Mouse (Mus musculus) small intestine, adult 2 months (tissue): Measurements from ENCODE around the gene Rdh7. TPM values are rescaled to one million over a fixed set of nuclear protein-coding genes. Genes with fewer than 3 reads are reported as not detected.

ENCODE experiments used
- H3K27ac ChIP-seq: fragments of 200-500 bp; 2 replicates; pipeline ENCODE4 v1.5.1; 2012; ENCODE audit warnings: low read depth, low read length, control low read depth, inconsistent platforms; ENCODE audit not compliant: insufficient read depth
- H3K27me3 ChIP-seq: fragments of 200-500 bp; 2 replicates; pipeline ENCODE4 v1.6.1; 2012; ENCODE audit warnings: mild to moderate bottlenecking, moderate library complexity, low read length, inconsistent platforms; ENCODE audit not compliant: control insufficient read depth, insufficient read depth
- H3K36me3 ChIP-seq: fragments of 200-500 bp; 2 replicates; pipeline ENCODE4 v1.6.1; 2012; ENCODE audit warnings: mild to moderate bottlenecking, low read length, control low read depth, inconsistent platforms; ENCODE audit not compliant: control insufficient read depth, insufficient read depth
- H3K4me1 ChIP-seq: fragments of 200-500 bp; 2 replicates; pipeline ENCODE4 v1.6.1; 2012; ENCODE audit warnings: low read length, inconsistent platforms, mixed read lengths; ENCODE audit not compliant: control insufficient read depth, insufficient read depth, insufficient read length
- H3K4me3 ChIP-seq: fragments of 200-500 bp; 2 replicates; pipeline ENCODE4 v1.5.1; 2012; ENCODE audit warnings: low read depth, mild to moderate bottlenecking, control low read depth, inconsistent platforms, low read length, moderate library complexity
- CTCF ChIP-seq: fragments of 200-500 bp; IDR thresholded peaks from 2 replicates; pipeline ENCODE4 v1.5.1; 2012; ENCODE audit warnings: low read depth, mild to moderate bottlenecking, control low read depth, inconsistent platforms, low read length, moderate library complexity, mixed read lengths; ENCODE audit not compliant: insufficient replicate concordance, insufficient read length; ENCODE audit errors: extremely low read depth
- POLR2A ChIP-seq: fragments of 200-500 bp; IDR thresholded peaks from 2 replicates; pipeline ENCODE4 v1.6.1; 2012; ENCODE audit warnings: low read depth, mild to moderate bottlenecking, control low read depth, inconsistent platforms, low read length, moderate library complexity
- WGBS: fragments of 180-500 bp; shearing (Covaris S2); methylation state at CpG from one replicate; pipeline ENCODE4 v1.1.7; 2018; 5-methylcytosine and 5-hydroxymethylcytosine counted together
- polyA plus RNA-seq: library from polyadenylated mRNA; depleted of rRNA; stranded (reverse); fragments of >200 nt; gene quantifications from 2 replicates; pipeline ENCODE4 v1.2.3, GENCODE M21; 2012

Gene Rdh7
- polyA plus RNA-seq, 1 experiment: 73.0 TPM

DNA sequence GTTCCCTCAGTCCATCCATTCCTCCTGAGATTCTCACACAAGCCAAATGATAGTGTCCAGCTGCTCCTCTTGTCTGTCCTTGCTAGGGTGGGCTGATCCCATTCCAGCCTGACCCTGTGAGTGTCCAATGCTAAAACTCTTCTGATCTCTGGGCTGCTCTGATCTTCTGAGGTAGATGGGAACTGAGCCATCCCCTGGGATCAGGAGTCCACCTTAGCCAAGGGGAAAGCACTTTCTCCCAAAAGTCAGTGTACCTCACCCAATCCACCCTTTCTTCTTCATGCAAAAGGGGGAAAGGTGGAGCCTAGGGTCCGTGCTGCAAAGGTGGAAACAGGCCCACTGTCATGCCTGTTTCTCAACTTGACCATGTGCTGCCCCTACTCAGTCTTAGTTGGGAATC, 2.9 kb upstream of the Rdh7 start:
- 100% methylated on average over 1 of the region's 1 CpGs for WGBS
- Histone ChIP-seq H3K27me3 (no peaks in the 10 kb centered on the region), H3K4me3 (no peak overlapping the region), H3K4me1 (peaks cover 39% of the 10 kb centered on the region), H3K36me3 (no peaks in the 10 kb centered on the region), H3K27ac (no peak overlapping the region)
- no peak for TF ChIP-seq POLR2A
- TF ChIP-seq CTCF: no peak

DNA sequence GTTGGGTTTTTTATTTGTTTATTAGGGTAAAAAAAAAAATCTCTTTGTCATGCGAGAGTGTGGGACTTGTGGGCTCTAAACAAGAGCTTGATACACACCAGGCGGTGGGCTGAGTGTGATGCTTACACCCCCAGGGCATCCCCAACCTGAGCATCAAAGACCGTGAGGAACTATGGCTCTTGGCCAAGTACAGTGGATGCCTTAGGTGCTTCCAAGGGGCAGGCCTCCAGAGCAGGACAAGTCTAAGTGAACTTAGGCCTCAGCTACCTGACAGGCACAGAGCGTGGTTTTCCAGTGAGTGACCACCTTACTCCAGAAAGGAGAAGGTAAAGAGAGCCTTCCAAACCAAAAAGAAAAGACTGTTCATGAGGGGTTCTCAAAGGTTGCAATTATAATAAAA, 1.6 kb downstream of the Rdh7 start:
- Histone ChIP-seq H3K27ac (peak overlapping the region; percentile 97), H3K36me3 (no peaks in the 10 kb centered on the region), H3K4me1 (peaks cover 18% of the 10 kb centered on the region; the same call in 1 of the 2 replicates), H3K4me3 (no peak overlapping the region), H3K27me3 (no peaks in the 10 kb centered on the region)
- WGBS: 32% methylated on average over 4 of the region's 4 CpGs
- TF ChIP-seq CTCF (no peak), POLR2A (no peak)

DNA sequence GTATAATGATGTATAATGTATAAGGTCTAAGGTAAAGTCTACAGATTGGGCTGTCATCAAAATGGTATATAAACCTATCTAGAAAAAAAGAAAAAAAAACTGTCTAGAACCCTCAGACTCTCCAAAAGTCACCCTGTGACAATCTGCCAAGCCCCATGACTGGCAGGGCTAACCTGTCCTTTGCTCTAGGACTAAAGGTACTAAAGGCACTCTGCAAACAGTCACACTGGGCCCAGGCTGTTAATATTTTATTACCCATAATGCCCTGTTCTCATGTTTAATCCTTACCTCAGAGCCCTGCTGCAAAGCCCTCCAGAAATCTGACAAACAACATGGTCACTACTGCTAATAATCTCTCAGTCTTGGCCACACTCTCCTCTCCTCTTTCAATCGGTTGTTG, 2.1 kb downstream of the Rdh7 start:
- H3K27me3 ChIP-seq: no peaks in the 10 kb centered on the region
- TF ChIP-seq POLR2A (no peak), CTCF (no peak)
- peaks cover 18% of the 10 kb centered on the region; the same call in 1 of the 2 replicates for H3K4me1 ChIP-seq
- H3K27ac ChIP-seq: peak overlapping the region; percentile 97
- 26% methylated on average over 1 of the region's 1 CpGs for WGBS
- H3K36me3 ChIP-seq: no peaks in the 10 kb centered on the region
- H3K4me3 ChIP-seq: no peak overlapping the region

DNA sequence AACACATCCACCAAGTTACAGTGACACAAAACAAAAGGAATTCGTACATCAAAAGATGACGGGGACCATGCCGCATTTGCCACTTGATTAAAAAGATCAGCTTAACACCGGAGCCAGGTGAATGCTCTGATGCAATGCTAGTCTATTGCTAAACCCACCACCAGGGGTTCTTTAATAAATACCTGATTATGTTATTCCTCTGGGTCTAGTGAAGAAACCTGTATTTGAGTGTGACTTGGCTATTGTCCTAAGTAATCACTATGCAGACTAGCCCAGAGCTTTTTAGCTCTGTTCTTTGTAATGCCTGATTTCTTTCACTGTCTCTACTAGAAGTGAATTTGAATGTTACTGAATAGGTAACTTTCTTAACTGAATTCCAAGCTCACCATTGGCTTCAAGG, 7.6 kb downstream of the Rdh7 start:
- Histone ChIP-seq H3K27ac (no peak overlapping the region), H3K4me1 (peaks cover 25% of the 10 kb centered on the region; the same call in 1 of the 2 replicates)

DNA sequence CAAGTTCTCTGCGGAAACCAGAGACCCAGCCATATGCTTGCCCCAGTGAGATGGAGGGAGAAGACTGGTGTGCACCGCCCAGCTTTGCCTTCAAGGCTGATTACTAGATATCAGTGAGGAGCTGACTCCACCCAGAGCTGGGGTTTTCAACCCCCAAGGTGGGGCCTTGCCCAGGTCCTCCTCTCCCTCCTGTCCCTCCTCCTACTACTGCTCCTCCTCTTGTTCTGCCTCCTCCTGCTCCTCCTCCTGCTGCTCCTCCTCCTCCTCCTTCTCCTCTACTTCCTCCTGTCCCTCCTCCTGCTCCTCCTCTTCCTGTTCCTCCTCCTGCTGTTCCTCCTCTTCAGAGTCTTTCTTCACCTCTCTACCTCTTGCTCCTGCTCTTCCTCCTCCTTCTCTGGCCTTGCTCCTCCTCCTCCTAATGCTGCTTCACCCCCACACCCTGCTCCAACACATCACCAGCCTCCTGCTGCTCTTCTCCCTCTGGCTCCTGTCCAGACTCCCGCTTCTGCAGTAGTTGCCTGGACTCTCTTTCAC, 9.4 kb downstream of the Rdh7 start:
- peaks cover 22% of the 10 kb centered on the region; the same call in 1 of the 2 replicates for H3K4me1 ChIP-seq
- H3K27ac ChIP-seq: peak overlapping the region; percentile 95
- WGBS: 28% methylated on average over 3 of the region's 3 CpGs
- H3K36me3 ChIP-seq: no peaks in the 10 kb centered on the region
- H3K4me3 ChIP-seq: peak overlapping the region; percentile 45
- H3K27me3 ChIP-seq: no peaks in the 10 kb centered on the region
- no peak; the same call in 1 of the 2 replicates for TF ChIP-seq POLR2A
- TF ChIP-seq CTCF: no peak

More for the DNA sequence above, 7.6 kb downstream of the Rdh7 start:
- no peaks in the 10 kb centered on the region for H3K36me3 ChIP-seq
- H3K27me3 ChIP-seq: no peaks in the 10 kb centered on the region
- WGBS: 96% methylated on average over 4 of the region's 4 CpGs
- H3K4me3 ChIP-seq: no peak overlapping the region
- no peak for TF ChIP-seq CTCF
- TF ChIP-seq POLR2A: no peak

DNA sequence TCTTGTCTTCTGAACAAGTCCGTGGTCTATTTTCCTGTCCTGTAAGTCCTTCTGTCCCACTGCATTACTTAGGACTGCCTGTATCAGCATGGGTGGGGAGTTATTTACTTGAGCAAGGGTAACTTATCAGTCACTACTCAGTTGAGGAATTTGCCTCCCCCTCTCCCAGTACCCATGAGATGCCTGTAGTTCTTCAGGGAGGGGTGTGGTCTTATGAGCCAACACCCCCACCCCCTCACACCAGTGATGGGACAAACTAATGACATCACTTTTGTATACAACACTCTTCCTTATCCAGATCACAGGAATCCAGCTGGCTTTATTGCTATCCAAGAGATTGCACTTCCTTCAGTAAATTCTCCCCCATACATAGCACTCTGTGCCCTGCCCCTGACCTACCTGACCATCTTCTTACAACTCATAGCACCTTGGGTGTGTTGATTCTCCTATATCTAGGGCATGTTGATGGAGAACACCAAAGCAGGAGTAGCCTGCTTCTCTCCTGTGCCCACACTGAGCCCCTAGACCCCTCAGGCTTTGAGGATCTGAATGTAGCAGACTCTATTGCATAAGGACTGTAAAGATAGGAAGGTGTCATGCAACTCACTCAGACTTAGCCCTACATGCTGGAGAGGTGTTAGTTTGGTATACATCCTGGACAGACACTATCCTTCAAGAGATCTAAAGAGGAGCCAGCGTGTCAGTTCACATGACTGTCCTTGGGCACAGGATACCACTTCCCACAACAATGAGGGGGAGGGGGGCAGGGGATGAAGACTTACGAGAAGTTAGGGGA, 10.2 kb downstream of the Rdh7 start:
- H3K4me3 ChIP-seq: no peak overlapping the region
- 16% methylated on average over 3 of the region's 3 CpGs for WGBS
- H3K4me1 ChIP-seq: peaks cover 22% of the 10 kb centered on the region; the same call in 1 of the 2 replicates
- no peaks in the 10 kb centered on the region for H3K27me3 ChIP-seq
- TF ChIP-seq POLR2A (no peak), CTCF (no peak)
- H3K36me3 ChIP-seq: no peaks in the 10 kb centered on the region
- peak overlapping the region; percentile 95 for H3K27ac ChIP-seq

DNA sequence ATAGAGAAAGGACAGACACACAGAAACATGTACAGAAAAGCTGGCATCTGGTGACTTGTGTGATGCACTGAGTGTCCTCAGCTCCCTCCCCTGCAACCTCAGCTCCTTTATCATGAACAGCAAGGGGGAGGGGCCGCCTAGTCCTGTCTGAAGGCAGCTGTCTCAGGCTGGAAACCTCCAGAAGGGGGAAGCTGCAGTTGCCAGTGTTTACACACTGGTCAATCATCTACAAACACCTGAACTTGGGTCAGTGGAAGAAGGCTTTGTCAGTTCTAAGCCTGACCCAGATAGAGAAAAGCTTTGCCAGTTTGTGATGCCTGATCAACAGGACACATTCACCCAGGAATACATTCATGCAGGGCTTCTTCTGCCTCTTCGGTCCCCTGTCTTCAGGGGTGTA, 10.9 kb downstream of the Rdh7 start:
- H3K36me3 ChIP-seq: no peaks in the 10 kb centered on the region
- no peaks in the 10 kb centered on the region for H3K27me3 ChIP-seq
- 10% methylated on average over 2 of the region's 2 CpGs for WGBS
- TF ChIP-seq CTCF (no peak), POLR2A (no peak)
- H3K4me1 ChIP-seq: peaks cover 22% of the 10 kb centered on the region; the same call in 1 of the 2 replicates
- H3K4me3 ChIP-seq: no peak overlapping the region
- H3K27ac ChIP-seq: peak overlapping the region; percentile 95
